Mouse (Mus musculus): ENCODE measurements around the gene Gm20890. TPM values are rescaled to one million over a fixed set of nuclear protein-coding genes. Genes with fewer than 3 reads are reported as not detected.
"Not testable (repeated sequence)": the region's sequence is repeated elsewhere in the genome, so short reads cannot be mapped to it uniquely, and the experiment has no call there.

Gene Gm20890
- total RNA-seq (2021): not detected
- long read RNA-seq, experiment 1: 0 reads
- long read RNA-seq, experiment 2: 0 reads

DNA sequence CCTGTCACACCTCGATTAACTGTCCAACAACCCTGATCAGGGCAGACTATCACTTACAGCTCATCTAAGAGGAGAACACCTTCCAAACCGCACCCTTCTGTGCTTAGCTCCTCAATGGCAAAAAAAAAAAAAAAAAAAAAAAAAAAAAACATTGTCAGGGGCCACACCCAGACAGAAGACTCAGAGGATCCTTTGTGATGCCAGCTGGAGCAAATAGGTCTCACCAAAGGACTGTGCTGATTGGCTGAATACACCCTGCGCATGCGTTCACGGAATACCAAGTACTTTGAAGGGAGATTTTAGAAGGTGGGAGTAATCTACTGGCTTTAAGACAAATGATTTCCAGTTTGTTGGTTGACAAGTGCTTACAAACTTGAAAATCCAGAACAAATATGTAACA lies at the start of gene Gm20890:
TSS of gene Gm20890 (minus strand) at position 101 of the 400 bp plus-strand sequence.
- DNase-seq (ENCODE audit: low spot score): not testable (repeated sequence)

All from gastrocnemius, adult 18-20 months (tissue).